In the genomic region with DNA sequence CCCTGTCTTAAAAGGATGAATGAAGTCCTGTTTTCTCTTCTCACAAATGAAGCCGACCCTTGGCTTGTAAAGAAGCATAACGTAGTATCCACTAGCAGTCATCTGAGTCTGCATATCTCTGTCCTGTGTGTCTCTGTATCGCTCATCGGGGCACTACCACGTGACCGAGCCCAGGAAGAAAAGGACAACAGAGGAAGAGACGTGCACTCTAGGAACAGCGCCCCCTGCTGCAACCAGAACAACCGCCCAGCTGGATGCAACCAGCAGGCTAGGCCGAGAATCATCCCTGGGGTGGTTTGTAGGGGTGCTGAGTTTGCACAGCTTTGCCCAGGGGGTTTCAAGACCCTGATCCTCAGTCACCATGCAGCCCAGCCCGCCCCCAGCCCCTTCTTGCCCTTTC, we compare ENCODE assay signal across 11 mouse cellular contexts. TPM values are rescaled to one million over a fixed set of nuclear protein-coding genes. Genes with fewer than 3 reads are reported as not detected.
DNase-seq lines count a peak whose midpoint lies in the region; ATAC-seq and TF ChIP-seq lines count a peak whose summit lies in the region.
"Had no signal": no experiment of that assay in that cellular context is flagged by ENCODE, and none has a peak within 500 bp of the region (broad histone marks: within the 10 kb centered on the region; RNA-seq: fewer than 3 reads in every experiment).

No protein-coding gene starts in this region.

- no peak for DNase-seq in heart, postnatal 0 days (ENCODE audit: low spot score)
- no peak for DNase-seq in heart, adult 9 months (ENCODE audit: low spot score in 2 of 2)
- DNase-seq in spleen, postnatal 36 days (ENCODE audit: low spot score in 2 of 2), result peak; percentile 46 to 57
- no peak for DNase-seq in spleen, adult 12 weeks (ENCODE audit: low spot score)
- no peak for DNase-seq in liver, embryonic 13.5 days
- no peak for DNase-seq in forebrain, postnatal 0 days
- no peak for DNase-seq in layer of hippocampus, adult 11-12 months (ENCODE audit: low spot score)
- DNase-seq: cerebellum, adult 11 months had no signal

- no peak overlapping the region; the same call in 1 of the 2 replicates for H3K27ac ChIP-seq in heart, postnatal 0 days (ENCODE audit: low read depth)
- H3K27ac ChIP-seq in liver, embryonic 13.5 days, result no peak overlapping the region
- no peak overlapping the region for H3K27ac ChIP-seq in forebrain, postnatal 0 days (ENCODE audit: low read depth, low read length)
- no peak overlapping the region for H3K27ac ChIP-seq in midbrain, embryonic 16.5 days (ENCODE audit: low read length)

- peak; percentile 19 for TF ChIP-seq CTCF in heart, postnatal 0 days (IDR thresholded peaks at IDR 0.05; ENCODE audit: low read depth)
- no peak for TF ChIP-seq CTCF in forebrain, postnatal 0 days (IDR thresholded peaks at IDR 0.05; ENCODE audit: low read depth)

- H3K9ac ChIP-seq in heart, postnatal 0 days (replicated peaks; ENCODE audit: low read depth, low read length), result no peak overlapping the region
- H3K9ac ChIP-seq in liver, embryonic 13.5 days, result no peak overlapping the region
- H3K9ac ChIP-seq in forebrain, postnatal 0 days, result no peak overlapping the region
- no peak overlapping the region for H3K9ac ChIP-seq in midbrain, embryonic 16.5 days (ENCODE audit: low read depth, low read length)

- ATAC-seq in heart, postnatal 0 days (ENCODE audit: insufficient read depth, low read depth), result no peak
- ATAC-seq in liver, embryonic 13.5 days (ENCODE audit: low read depth), result 0 out of 2 replicates have a peak, but pooled peaks have one; percentile 33
- no peak for ATAC-seq in forebrain, postnatal 0 days
- no peak for ATAC-seq in midbrain, embryonic 16.5 days

- no peak overlapping the region for H3K4me3 ChIP-seq in heart, postnatal 0 days (ENCODE audit: low read depth, low read length)
- H3K4me3 ChIP-seq in liver, embryonic 13.5 days (replicated peaks), result no peak overlapping the region
- no peak overlapping the region for H3K4me3 ChIP-seq in forebrain, postnatal 0 days (ENCODE audit: low read depth, low read length)
- H3K4me3 ChIP-seq in midbrain, embryonic 16.5 days (ENCODE audit: low read depth, low read length), result no peak overlapping the region

- 0 out of 2 replicates have a peak, but pooled peaks cover 21% of the 10 kb centered on the region for H3K36me3 ChIP-seq in heart, postnatal 0 days (replicated peaks; ENCODE audit: control insufficient read depth, insufficient read depth, low read length)
- no peaks in the 10 kb centered on the region for H3K36me3 ChIP-seq in liver, embryonic 13.5 days
- H3K36me3 ChIP-seq in forebrain, postnatal 0 days (ENCODE audit: insufficient read depth), result no peaks in the 10 kb centered on the region
- no peaks in the 10 kb centered on the region for H3K36me3 ChIP-seq in midbrain, embryonic 16.5 days (ENCODE audit: control insufficient read depth, insufficient read depth, low read length)

- H3K27me3 ChIP-seq in heart, postnatal 0 days (ENCODE audit: control insufficient read depth, insufficient read depth, low read length), result no peaks in the 10 kb centered on the region
- H3K27me3 ChIP-seq in liver, embryonic 13.5 days, result no peaks in the 10 kb centered on the region
- no peaks in the 10 kb centered on the region for H3K27me3 ChIP-seq in forebrain, postnatal 0 days (ENCODE audit: insufficient read depth, low read length)
- H3K27me3 ChIP-seq in midbrain, embryonic 16.5 days (ENCODE audit: control insufficient read depth, insufficient read depth, low read depth, low read length), result no peaks in the 10 kb centered on the region

- 61% methylated on average over 11 of the region's 11 CpGs for WGBS in heart, postnatal 0 days
- 37% methylated on average over 11 of the region's 11 CpGs for WGBS in liver, embryonic 13.5 days (ENCODE audit: insufficient replicate concordance)
- 69% methylated on average over 11 of the region's 11 CpGs for WGBS in forebrain, postnatal 0 days
- 69% methylated on average over 11 of the region's 11 CpGs for WGBS in midbrain, embryonic 16.5 days

- H3K4me1 ChIP-seq in heart, postnatal 0 days (ENCODE audit: control insufficient read depth, insufficient read depth), result no peaks in the 10 kb centered on the region
- peaks cover 23% of the 10 kb centered on the region; the same call in 1 of the 2 replicates for H3K4me1 ChIP-seq in liver, embryonic 13.5 days (replicated peaks)
- H3K4me1 ChIP-seq in forebrain, postnatal 0 days (ENCODE audit: insufficient read depth), result no peaks in the 10 kb centered on the region
- H3K4me1 ChIP-seq in midbrain, embryonic 16.5 days (ENCODE audit: control insufficient read depth, insufficient read depth, low read length), result no peaks in the 10 kb centered on the region

- H3K9me3 ChIP-seq in heart, postnatal 0 days (replicated peaks; ENCODE audit: control insufficient read depth, low read length), result no peaks in the 10 kb centered on the region
- H3K9me3 ChIP-seq in liver, embryonic 13.5 days (replicated peaks), result no peaks in the 10 kb centered on the region
- H3K9me3 ChIP-seq in forebrain, postnatal 0 days (ENCODE audit: low read length), result no peaks in the 10 kb centered on the region
- H3K9me3 ChIP-seq in midbrain, embryonic 16.5 days (replicated peaks; ENCODE audit: control insufficient read depth, low read length, poor library complexity, severe bottlenecking), result no peaks in the 10 kb centered on the region

- no peak for TF ChIP-seq EP300 in heart, postnatal 0 days (IDR thresholded peaks at IDR 0.05; ENCODE audit: low read depth)

- H3K4me2 ChIP-seq in heart, postnatal 0 days (ENCODE audit: low read depth, low read length), result no peak overlapping the region
- no peak overlapping the region for H3K4me2 ChIP-seq in liver, embryonic 13.5 days
- H3K4me2 ChIP-seq in forebrain, postnatal 0 days (ENCODE audit: low read depth), result no peak overlapping the region
- no peak overlapping the region for H3K4me2 ChIP-seq in midbrain, embryonic 16.5 days (ENCODE audit: low read length)

RNA-seq across cellular contexts. Expression of a gene that starts 7.5 kb away (rescaled TPM):
- total RNA-seq in heart, postnatal 0 days (2014; rRNA removed; ENCODE audit: low replicate concordance), result 54.3 and 69.7 TPM in 2 replicates
- 41.5 and 46.4 TPM in 2 replicates for polyA plus RNA-seq in heart, postnatal 0 days (2015; fragmentation: Nextera tagmentation; extraction: Ambion mirVana)
- 17.3 and 19.2 TPM in 2 replicates for polyA plus RNA-seq in liver, embryonic 13.5 days (2015; fragmentation: Nextera tagmentation; extraction: Ambion mirVana)
- total RNA-seq in forebrain, postnatal 0 days (2014; rRNA removed), result 10.9 and 19.9 TPM in 2 replicates
- 25.1 and 30.4 TPM in 2 replicates for polyA plus RNA-seq in forebrain, postnatal 0 days (2015; fragmentation: Nextera tagmentation; extraction: Ambion mirVana)
- 19.0 and 24.4 TPM in 2 replicates for polyA plus RNA-seq in midbrain, embryonic 16.5 days (2015; fragmentation: Nextera tagmentation; extraction: Ambion mirVana)

RNA-seq across cellular contexts. Expression of a gene that starts 16.5 kb away (rescaled TPM):
- total RNA-seq in heart, postnatal 0 days (2014; rRNA removed; ENCODE audit: low replicate concordance), result 5.8 TPM in 1 of 2 replicates, not detected in the other
- 0.67 and 0.72 TPM in 2 replicates for polyA plus RNA-seq in heart, postnatal 0 days (2015; fragmentation: Nextera tagmentation; extraction: Ambion mirVana)
- 0.17 and 0.47 TPM in 2 replicates for polyA plus RNA-seq in liver, embryonic 13.5 days (2015; fragmentation: Nextera tagmentation; extraction: Ambion mirVana)
- 74.3 and 92.0 TPM in 2 replicates for total RNA-seq in forebrain, postnatal 0 days (2014; rRNA removed)
- polyA plus RNA-seq in forebrain, postnatal 0 days (2015; fragmentation: Nextera tagmentation; extraction: Ambion mirVana), result 167 and 231 TPM in 2 replicates
- polyA plus RNA-seq in midbrain, embryonic 16.5 days (2015; fragmentation: Nextera tagmentation; extraction: Ambion mirVana), result 188 and 270 TPM in 2 replicates
- total RNA-seq: ES-E14 had no signal

RNA-seq across cellular contexts. Expression of a gene that starts 22.2 kb away (rescaled TPM):
- total RNA-seq in heart, postnatal 0 days (2014; rRNA removed; ENCODE audit: low replicate concordance), result 499 and 572 TPM in 2 replicates
- 1,579 and 1,586 TPM in 2 replicates for polyA plus RNA-seq in heart, postnatal 0 days (2015; fragmentation: Nextera tagmentation; extraction: Ambion mirVana)
- polyA plus RNA-seq in liver, embryonic 13.5 days (2015; fragmentation: Nextera tagmentation; extraction: Ambion mirVana), result 41.1 and 44.2 TPM in 2 replicates
- 14.9 and 19.5 TPM in 2 replicates for total RNA-seq in forebrain, postnatal 0 days (2014; rRNA removed)
- 56.8 and 66.3 TPM in 2 replicates for polyA plus RNA-seq in forebrain, postnatal 0 days (2015; fragmentation: Nextera tagmentation; extraction: Ambion mirVana)
- polyA plus RNA-seq in midbrain, embryonic 16.5 days (2015; fragmentation: Nextera tagmentation; extraction: Ambion mirVana), result 11.2 and 17.3 TPM in 2 replicates
- total RNA-seq: ES-E14; neutrophil, adult 5-6 weeks had no signal

RNA-seq across cellular contexts. Expression of a gene that starts 24.4 kb away (rescaled TPM):
- 0.27 and 2.7 TPM in 2 replicates for total RNA-seq in heart, postnatal 0 days (2014; rRNA removed; ENCODE audit: low replicate concordance)
- polyA plus RNA-seq in heart, postnatal 0 days (2015; fragmentation: Nextera tagmentation; extraction: Ambion mirVana), result 0.08 and 0.19 TPM in 2 replicates
- polyA plus RNA-seq in liver, embryonic 13.5 days (2015; fragmentation: Nextera tagmentation; extraction: Ambion mirVana), result 0.07 and 0.13 TPM in 2 replicates
- total RNA-seq in forebrain, postnatal 0 days (2014; rRNA removed), result 1.1 and 1.6 TPM in 2 replicates
- 0.68 and 0.98 TPM in 2 replicates for polyA plus RNA-seq in forebrain, postnatal 0 days (2015; fragmentation: Nextera tagmentation; extraction: Ambion mirVana)
- 0.15 and 0.35 TPM in 2 replicates for polyA plus RNA-seq in midbrain, embryonic 16.5 days (2015; fragmentation: Nextera tagmentation; extraction: Ambion mirVana)

RNA-seq across cellular contexts. Expression of a gene that starts 41.7 kb away (rescaled TPM):
- total RNA-seq in heart, postnatal 0 days (2014; rRNA removed; ENCODE audit: low replicate concordance), result 0.81 and 0.92 TPM in 2 replicates
- polyA plus RNA-seq in heart, postnatal 0 days (2015; fragmentation: Nextera tagmentation; extraction: Ambion mirVana), result 0.66 and 2.4 TPM in 2 replicates
- polyA plus RNA-seq in liver, embryonic 13.5 days (2015; fragmentation: Nextera tagmentation; extraction: Ambion mirVana), result 0.52 and 1.1 TPM in 2 replicates
- not detected in 2 replicates for total RNA-seq in forebrain, postnatal 0 days (2014; rRNA removed)
- not detected in 2 replicates for polyA plus RNA-seq in forebrain, postnatal 0 days (2015; fragmentation: Nextera tagmentation; extraction: Ambion mirVana)
- not detected in 2 replicates for polyA plus RNA-seq in midbrain, embryonic 16.5 days (2015; fragmentation: Nextera tagmentation; extraction: Ambion mirVana)
- total RNA-seq: neutrophil, adult 5-6 weeks had no signal

Comparison
In these comparisons a context has a peak if more than half of its experiments do, and no peak if none do; other contexts are left out.
1. DNase-seq: peak in spleen, postnatal 36 days (2 of 2); none in heart, postnatal 0 days (single experiment), heart, adult 9 months (0 of 2), spleen, adult 12 weeks (single experiment), liver, embryonic 13.5 days (single experiment), forebrain, postnatal 0 days (single experiment) and layer of hippocampus, adult 11-12 months (single experiment).
2. RNA of a gene that starts 16.5 kb away (polyA plus RNA-seq): 188 to 270 TPM in midbrain, embryonic 16.5 days and 167 to 231 TPM in forebrain, postnatal 0 days; 0.67 to 0.72 TPM in heart, postnatal 0 days and 0.17 to 0.47 TPM in liver, embryonic 13.5 days; every median in the first group is over 10 times any median in the second.
3. RNA of a gene that starts 22.2 kb away (polyA plus RNA-seq): 1,579 to 1,586 TPM in heart, postnatal 0 days; 56.8 to 66.3 TPM in forebrain, postnatal 0 days, 41.1 to 44.2 TPM in liver, embryonic 13.5 days and 11.2 to 17.3 TPM in midbrain, embryonic 16.5 days; every median in the first group is over 10 times any median in the second.